Mouse (Mus musculus) stomach, embryonic 15.5 days (tissue): ENCODE measurements around the gene Arl1. TPM values are rescaled to one million over a fixed set of nuclear protein-coding genes. Genes with fewer than 3 reads are reported as not detected.

Experiments
- ATAC-seq: fragments of 200-750 bp; cut with Nextera tagmentation; 2 replicates; pipeline ENCODE4 v1.8.0; 2017; ENCODE audit warnings: low read depth, moderate number of reproducible peaks, moderate TSS enrichment; ENCODE audit not compliant: insufficient read depth, low FRiP score
- H3K27ac ChIP-seq: fragments of 300-500 bp; sonication (generic); 2 replicates; pipeline ENCODE4 v1.5.1; 2015; ENCODE audit warnings: mild to moderate bottlenecking, inconsistent platforms
- H3K27me3 ChIP-seq: fragments of 300-500 bp; sonication (generic); replicated peaks from 2 replicates; pipeline ENCODE4 v1.6.1; 2015; ENCODE audit warnings: inconsistent platforms
- H3K36me3 ChIP-seq: fragments of 300-500 bp; sonication (generic); 2 replicates; pipeline ENCODE4 v1.6.1; 2015; ENCODE audit warnings: inconsistent platforms
- H3K4me1 ChIP-seq: fragments of 300-500 bp; sonication (generic); 2 replicates; pipeline ENCODE4 v1.6.1; 2015; ENCODE audit warnings: inconsistent platforms
- H3K4me2 ChIP-seq: fragments of 300-500 bp; sonication (generic); 2 replicates; pipeline ENCODE4 v1.6.1; 2015; ENCODE audit warnings: mild to moderate bottlenecking, inconsistent platforms
- H3K4me3 ChIP-seq: fragments of 300-500 bp; sonication (generic); replicated peaks from 2 replicates; pipeline ENCODE4 v1.5.1; 2015; ENCODE audit warnings: inconsistent platforms
- H3K9ac ChIP-seq: fragments of 300-500 bp; sonication (generic); 2 replicates; pipeline ENCODE4 v1.6.1; 2015; ENCODE audit warnings: inconsistent platforms
- H3K9me3 ChIP-seq: fragments of 300-500 bp; sonication (generic); 2 replicates; pipeline ENCODE4 v1.6.1; 2016; ENCODE audit warnings: inconsistent platforms
- WGBS: fragments of 180-500 bp; shearing (Covaris S2); methylation state at CpG from one replicate; pipeline ENCODE4 v1.1.7; 2015; 5-methylcytosine and 5-hydroxymethylcytosine counted together
- polyA plus RNA-seq: library from polyadenylated mRNA; unstranded; fragments of >200 nt; fragmentation: Nextera tagmentation; extraction: Ambion mirVana; gene quantifications from 2 replicates; pipeline ENCODE4 v1.2.1, GENCODE M21; 2015

Gene Arl1
- polyA plus RNA-seq = 201 and 202 TPM in 2 replicates

- Histone ChIP-seq H3K27ac (peak within 1 kb of the TSS; percentile 77), H3K4me3 (peak within 1 kb of the TSS; percentile 84), H3K9ac (peak within 1 kb of the TSS; percentile 89), H3K36me3 (no peaks in the 10 kb centered on the region; the same call in 1 of the 2 replicates), H3K4me2 (peak within 1 kb of the TSS; percentile 66), H3K9me3 (no peaks in the 10 kb centered on the region), H3K27me3 (no peaks in the 10 kb centered on the region), H3K4me1 (peaks cover 9% of the 10 kb centered on the region)
- ATAC-seq = peak; percentile 96
- WGBS = under 1% methylated on average over 65 of the region's 65 CpGs
Observed at GRCm38 (mm10) chr10:88730571-88731495, at the start of gene Arl1. Gene Arl1 (plus strand): TSS chr10:88730858.

GRCm38 (mm10) chr10:88682904-88683563 is 47.6 kb upstream of the Arl1 start:
- Histone ChIP-seq H3K9ac (no peak overlapping the region), H3K27ac (no peak overlapping the region), H3K4me3 (no peak overlapping the region), H3K36me3 (no peaks in the 10 kb centered on the region), H3K4me1 (no peaks in the 10 kb centered on the region), H3K4me2 (no peak overlapping the region), H3K9me3 (no peaks in the 10 kb centered on the region), H3K27me3 (no peaks in the 10 kb centered on the region)
- WGBS = 76% methylated on average over 4 of the region's 4 CpGs
- ATAC-seq = no peak

GRCm38 (mm10) chr10:88684925-88685324 is 45.7 kb upstream of the Arl1 start, which contains the start of gene Spic:
Gene Spic (minus strand): TSS chr10:88685015.
- H3K9me3 ChIP-seq = no peaks in the 10 kb centered on the region
- H3K4me2 ChIP-seq = no peak within 1 kb of the TSS
- no peak within 1 kb of the TSS for H3K27ac ChIP-seq
- no peaks in the 10 kb centered on the region for H3K4me1 ChIP-seq
- no peaks in the 10 kb centered on the region for H3K27me3 ChIP-seq
- H3K9ac ChIP-seq = no peak within 1 kb of the TSS
- H3K4me3 ChIP-seq = no peak within 1 kb of the TSS
- ATAC-seq = no peak
- H3K36me3 ChIP-seq = no peaks in the 10 kb centered on the region
- WGBS = 65% methylated on average over 5 of the region's 5 CpGs

GRCm38 (mm10) chr10:88700938-88701337 is 29.7 kb upstream of the Arl1 start:
- Histone ChIP-seq H3K9ac (no peak overlapping the region), H3K4me1 (no peaks in the 10 kb centered on the region), H3K4me3 (no peak overlapping the region), H3K27ac (no peak overlapping the region), H3K36me3 (no peaks in the 10 kb centered on the region), H3K4me2 (no peak overlapping the region), H3K27me3 (no peaks in the 10 kb centered on the region), H3K9me3 (no peaks in the 10 kb centered on the region)
- 72% methylated on average over 6 of the region's 6 CpGs for WGBS
- ATAC-seq = no peak

- H3K36me3 ChIP-seq = no peaks in the 10 kb centered on the region
- no peaks in the 10 kb centered on the region for H3K4me1 ChIP-seq
- H3K4me2 ChIP-seq = no peak overlapping the region
- H3K27me3 ChIP-seq = no peaks in the 10 kb centered on the region
- no peak overlapping the region for H3K9ac ChIP-seq
- no peaks in the 10 kb centered on the region for H3K9me3 ChIP-seq
- H3K27ac ChIP-seq = no peak overlapping the region
- no peak for ATAC-seq
- H3K4me3 ChIP-seq = no peak overlapping the region
- 53% methylated on average over 10 of the region's 10 CpGs for WGBS
Observed at GRCm38 (mm10) chr10:88708671-88709523, 21.8 kb upstream of the Arl1 start.

GRCm38 (mm10) chr10:88712359-88712758 is 18.3 kb upstream of the Arl1 start:
- no peaks in the 10 kb centered on the region for H3K27me3 ChIP-seq
- no peak overlapping the region for H3K27ac ChIP-seq
- no peak overlapping the region for H3K4me3 ChIP-seq
- H3K9ac ChIP-seq = no peak overlapping the region
- ATAC-seq = no peak
- H3K9me3 ChIP-seq = no peaks in the 10 kb centered on the region
- no peaks in the 10 kb centered on the region for H3K36me3 ChIP-seq
- no peak overlapping the region for H3K4me2 ChIP-seq
- 82% methylated on average over 6 of the region's 6 CpGs for WGBS
- no peaks in the 10 kb centered on the region for H3K4me1 ChIP-seq

- H3K9me3 ChIP-seq = no peaks in the 10 kb centered on the region
- no peak for ATAC-seq
- no peak overlapping the region for H3K9ac ChIP-seq
- no peak overlapping the region for H3K4me3 ChIP-seq
- H3K27ac ChIP-seq = no peak overlapping the region
- H3K36me3 ChIP-seq = no peaks in the 10 kb centered on the region
- no peaks in the 10 kb centered on the region for H3K27me3 ChIP-seq
- 77% methylated on average over 4 of the region's 4 CpGs for WGBS
- H3K4me2 ChIP-seq = no peak overlapping the region
- H3K4me1 ChIP-seq = no peaks in the 10 kb centered on the region
Observed at GRCm38 (mm10) chr10:88714744-88715143, 15.9 kb upstream of the Arl1 start.

GRCm38 (mm10) chr10:88715621-88716020 is 15.0 kb upstream of the Arl1 start:
- H3K9me3 ChIP-seq = no peaks in the 10 kb centered on the region
- no peak overlapping the region for H3K4me3 ChIP-seq
- no peak overlapping the region for H3K9ac ChIP-seq
- no peaks in the 10 kb centered on the region for H3K36me3 ChIP-seq
- ATAC-seq = no peak
- H3K4me2 ChIP-seq = no peak overlapping the region
- 83% methylated on average over 6 of the region's 6 CpGs for WGBS
- no peak overlapping the region for H3K27ac ChIP-seq
- no peaks in the 10 kb centered on the region for H3K4me1 ChIP-seq
- no peaks in the 10 kb centered on the region for H3K27me3 ChIP-seq

- Histone ChIP-seq H3K27ac (no peak overlapping the region), H3K36me3 (no peaks in the 10 kb centered on the region), H3K4me3 (no peak overlapping the region), H3K9me3 (no peaks in the 10 kb centered on the region), H3K9ac (no peak overlapping the region), H3K4me1 (no peaks in the 10 kb centered on the region), H3K27me3 (no peaks in the 10 kb centered on the region), H3K4me2 (no peak overlapping the region)
- 46% methylated on average over 13 of the region's 13 CpGs for WGBS
- ATAC-seq = no peak
Observed at GRCm38 (mm10) chr10:88716986-88717755, 13.5 kb upstream of the Arl1 start.

GRCm38 (mm10) chr10:88717756-88718025 is 13.0 kb upstream of the Arl1 start:
- ATAC-seq = no peak; the same call in 1 of the 2 replicates
- Histone ChIP-seq H3K4me2 (no peak overlapping the region), H3K9ac (no peak overlapping the region), H3K9me3 (no peaks in the 10 kb centered on the region), H3K4me3 (no peak overlapping the region), H3K27me3 (no peaks in the 10 kb centered on the region), H3K4me1 (no peaks in the 10 kb centered on the region), H3K27ac (no peak overlapping the region), H3K36me3 (no peaks in the 10 kb centered on the region)
- 48% methylated on average over 2 of the region's 2 CpGs for WGBS

GRCm38 (mm10) chr10:88719618-88720017 is 11.0 kb upstream of the Arl1 start:
- H3K27ac ChIP-seq = no peak overlapping the region
- H3K4me1 ChIP-seq = no peaks in the 10 kb centered on the region
- H3K9me3 ChIP-seq = no peaks in the 10 kb centered on the region
- H3K4me2 ChIP-seq = no peak overlapping the region
- WGBS = 45% methylated on average over 1 of the region's 1 CpGs
- H3K27me3 ChIP-seq = no peaks in the 10 kb centered on the region
- no peak for ATAC-seq
- no peak overlapping the region for H3K9ac ChIP-seq
- no peaks in the 10 kb centered on the region for H3K36me3 ChIP-seq
- H3K4me3 ChIP-seq = no peak overlapping the region
